Mouse (Mus musculus) megakaryocyte, adult 5-6 weeks (primary cell): ENCODE measurements around the gene Lzic. TPM values are rescaled to one million over a fixed set of nuclear protein-coding genes. Genes with fewer than 3 reads are reported as not detected.

Experiments used
- ATAC-seq: 2 replicates; pipeline ENCODE4 v1.8.0; 2016; ENCODE audit warnings: mild to moderate bottlenecking, inconsistent platforms; ENCODE audit not compliant: poor library complexity, severe bottlenecking
- total RNA-seq, 2 experiments: library from RNA; stranded (forward) in 1 of 2; stranded (reverse) in 1 of 2; fragments of 153-499, 151-499 nt in 1 of 2; fragments of 221-1000, 200-1000 nt in 1 of 2; gene quantifications; 2 replicates each; pipeline versions ENCODE4 v1.2.3 to v1.2.4; 2015 to 2017

Lzic gene
- total RNA-seq, 2 experiments from 2014 or later, result 19.1 to 53.8 TPM

GRCm38 (mm10) chr4:149525170-149525569 lies 40.1 kb downstream of the Lzic start:
- ATAC-seq, result no peak

- no peak for ATAC-seq
Observed at GRCm38 (mm10) chr4:149525811-149526210, 40.8 kb downstream of the Lzic start.

GRCm38 (mm10) chr4:149526330-149526729 lies 41.3 kb downstream of the Lzic start:
- ATAC-seq, result no peak

- no peak for ATAC-seq
Observed at GRCm38 (mm10) chr4:149527621-149528354, 42.8 kb downstream of the Lzic start.

- ATAC-seq, result no peak
Observed at GRCm38 (mm10) chr4:149529691-149530090, 44.7 kb downstream of the Lzic start.

GRCm38 (mm10) chr4:149539441-149539840 lies 54.4 kb downstream of the Lzic start:
- no peak for ATAC-seq

GRCm38 (mm10) chr4:149541935-149542334 lies 56.9 kb downstream of the Lzic start:
- peak; percentile 39; the same call in 1 of the 2 replicates for ATAC-seq

GRCm38 (mm10) chr4:149542431-149542830 lies 57.4 kb downstream of the Lzic start:
- ATAC-seq, result no peak

GRCm38 (mm10) chr4:149542927-149543553 lies 58.0 kb downstream of the Lzic start:
- peak; percentile 85 for ATAC-seq

- no peak for ATAC-seq
Observed at GRCm38 (mm10) chr4:149544892-149545291, 59.9 kb downstream of the Lzic start.

Other genes with a start within 250 kb of the Lzic start
- 25.6 and 26.3 TPM in 2 replicates for gene Kif1b, start 177.5 kb upstream of the Lzic start, total RNA-seq (2015)
- gene Kif1b, start 177.5 kb upstream of the Lzic start, total RNA-seq (2017), result 30.2 and 37.3 TPM in 2 replicates
- 31.7 and 41.1 TPM in 2 replicates for gene Ube4b, start 58.5 kb upstream of the Lzic start, total RNA-seq (2015)
- gene Ube4b, start 58.5 kb upstream of the Lzic start, total RNA-seq (2017), result 22.4 and 26.3 TPM in 2 replicates
- gene Rbp7, start 30.3 kb upstream of the Lzic start, total RNA-seq (2015), result not detected in 2 replicates
- not detected in 2 replicates for gene Rbp7, start 30.3 kb upstream of the Lzic start, total RNA-seq (2017)
- gene Tmem274, start 7.9 kb upstream of the Lzic start, total RNA-seq (2015), result not detected in 2 replicates
- not detected in 2 replicates for gene Tmem274, start 7.9 kb upstream of the Lzic start, total RNA-seq (2017)
- 4.0 and 5.1 TPM in 2 replicates for gene Nmnat1, start within 50 bp of the Lzic start, total RNA-seq (2015)
- gene Nmnat1, start within 50 bp of the Lzic start, total RNA-seq (2017), result 3.8 and 6.0 TPM in 2 replicates
- 6.2 and 8.4 TPM in 2 replicates for gene Ctnnbip1, start 33.0 kb downstream of the Lzic start, total RNA-seq (2015)
- 9.7 and 10.8 TPM in 2 replicates for gene Ctnnbip1, start 33.0 kb downstream of the Lzic start, total RNA-seq (2017)
- 0.64 and 0.74 TPM in 2 replicates for gene Clstn1, start 101.2 kb downstream of the Lzic start, total RNA-seq (2015)
- gene Clstn1, start 101.2 kb downstream of the Lzic start, total RNA-seq (2017), result 1.2 and 1.8 TPM in 2 replicates
- 76.6 and 78.3 TPM in 2 replicates for gene Pik3cd, start 217.3 kb downstream of the Lzic start, total RNA-seq (2015)
- gene Pik3cd, start 217.3 kb downstream of the Lzic start, total RNA-seq (2017), result 129 and 130 TPM in 2 replicates